In genomic region chr5:69292353-69292752, GRCm38 (mm10) we compare ENCODE assay signal across 25 mouse cellular contexts. TPM values are rescaled to one million over a fixed set of nuclear protein-coding genes. Genes with fewer than 3 reads are reported as not detected.
A peak's percentile ranks its signal among the peaks of the same experiment; 100 is the strongest.
DNase-seq lines count a peak whose midpoint lies in the region; ATAC-seq and TF ChIP-seq lines count a peak whose summit lies in the region.
"Had no signal": no experiment of that assay in that cellular context is flagged by ENCODE, and none has a peak within 500 bp of the region (broad histone marks: within the 10 kb centered on the region; RNA-seq: fewer than 3 reads in every experiment).

No protein-coding gene starts in this region.

- H3K27ac ChIP-seq in cortical plate, adult 2 months (ENCODE audit: insufficient read depth, low read length): peak overlapping the region; percentile 35; the same call in 1 of the 2 replicates
- H3K27ac ChIP-seq: embryonic facial prominence, embryonic 13.5 days; embryonic facial prominence, embryonic 15.5 days; forebrain, embryonic 10.5 days; forebrain, embryonic 12.5 days had no signal

- no peak overlapping the region for H3K4me3 ChIP-seq in cortical plate, adult 2 months (ENCODE audit: insufficient read depth, low read length)
- H3K4me3 ChIP-seq: embryonic facial prominence, embryonic 13.5 days; embryonic facial prominence, embryonic 15.5 days; erythroblast, embryonic 14.5 days; forebrain, embryonic 10.5 days; forebrain, embryonic 12.5 days had no signal

- no peak for TF ChIP-seq CTCF in cortical plate, adult 2 months (IDR thresholded peaks at IDR 0.05; ENCODE audit: extremely low read depth, insufficient read depth, low read length)

- ATAC-seq in frontal cortex, adult (ENCODE audit: low TSS enrichment): peak; percentile 92
- ATAC-seq: CD4-positive, CD25-positive, alpha-beta regulatory T cell, adult 4 months; forebrain, embryonic 14.5 days; forebrain, embryonic 16.5 days had no signal

- DNase-seq in frontal cortex, postnatal 14 days (ENCODE audit: low spot score in 2 of 2): no peak
- DNase-seq in retina, postnatal 1 day: peak; percentile 4
- no peak for DNase-seq in retina, embryonic 14.5 days (ENCODE audit: low spot score)
- no peak for DNase-seq in layer of hippocampus, postnatal 14 days (ENCODE audit: low spot score in 2 of 2)
- DNase-seq: adrenal gland, adult 2 months; adrenal gland, postnatal 10 days; adrenal gland, postnatal 25 days; B cell, adult 2 months; cerebellum, adult 11-12 months; cerebellum, adult 2 months; cerebellum, adult 9-10 months; cerebellum, postnatal 10 days; cerebellum, postnatal 25 days; embryo, embryonic 11 days had no signal

- no peak for TF ChIP-seq POLR2A in cortical plate, adult 2 months (IDR thresholded peaks at IDR 0.05; ENCODE audit: extremely low read depth, insufficient read depth, low read length)

- H3K4me1 ChIP-seq in cortical plate, adult 2 months (ENCODE audit: control insufficient read depth, insufficient read depth, low read length): peaks cover 2% of the 10 kb centered on the region
- H3K4me1 ChIP-seq: embryonic facial prominence, embryonic 13.5 days; embryonic facial prominence, embryonic 15.5 days; forebrain, embryonic 10.5 days; forebrain, embryonic 12.5 days had no signal

RNA-seq across cellular contexts. Expression of gene Kctd8, which starts 49.1 kb away (rescaled TPM):
- polyA plus RNA-seq in cortical plate, adult 2 months (2012; rRNA removed): 5.9 and 7.3 TPM in 2 replicates
- 1 to 10 TPM; 5.3 to 6.5 TPM for total RNA-seq in layer of hippocampus, postnatal 14 days (2021)
- total RNA-seq: MEL had no signal
- polyA plus RNA-seq: CD4-positive, CD25-positive, alpha-beta regulatory T cell, adult 4 months; erythroblast, embryonic 14.5 days had no signal
